Mouse (Mus musculus): ENCODE measurements at regions not wholly inside any gene's neighbourhood (a gene's known extent, or its start where the extent isn't known, plus 50 kb on each side); places are given as distances from the start of the nearest gene placed in this dataset.
"Not testable (repeated sequence)": the region's sequence is repeated elsewhere in the genome, so short reads cannot be mapped to it uniquely, and the experiment has no call there.

- no peak for DNase-seq (ENCODE audit: low spot score)
Measured at GRCm38 (mm10) chr12:15122586-15123212, 694.0 kb downstream of the Trib2 start.

- DNase-seq (ENCODE audit: low spot score) = no peak
Measured at GRCm38 (mm10) chr12:15115556-15115955, 701.2 kb downstream of the Trib2 start.

- no peak for DNase-seq (ENCODE audit: low spot score)
Measured at GRCm38 (mm10) chr12:15114793-15115192, 701.9 kb downstream of the Trib2 start.

- DNase-seq (ENCODE audit: low spot score) = no peak
Measured at GRCm38 (mm10) chr12:15111049-15111448, 705.7 kb downstream of the Trib2 start.

- no peak for DNase-seq (ENCODE audit: low spot score)
Measured at GRCm38 (mm10) chr12:15104876-15105275, 711.8 kb downstream of the Trib2 start.

GRCm38 (mm10) chr12:15078615-15079014, 738.1 kb downstream of the Trib2 start:
- DNase-seq (ENCODE audit: low spot score) = no peak

GRCm38 (mm10) chr12:15064351-15064750, 752.4 kb downstream of the Trib2 start:
- no peak for DNase-seq (ENCODE audit: low spot score)

- no peak for DNase-seq (ENCODE audit: low spot score)
Measured at GRCm38 (mm10) chr12:15051387-15051786, 765.3 kb downstream of the Trib2 start.

GRCm38 (mm10) chr12:15043264-15043663, 773.5 kb downstream of the Trib2 start:
- no peak for DNase-seq (ENCODE audit: low spot score)

GRCm38 (mm10) chr12:15011091-15011490, 805.6 kb downstream of the Trib2 start:
- no peak for DNase-seq (ENCODE audit: low spot score)

- DNase-seq (ENCODE audit: low spot score) = not testable (repeated sequence)
Measured at GRCm38 (mm10) chr12:15002401-15002800, 814.3 kb downstream of the Trib2 start.
